Mouse (Mus musculus) heart, embryonic 14.5 days (tissue): Measurements from ENCODE around the gene Rint1. TPM values are rescaled to one million over a fixed set of nuclear protein-coding genes. Genes with fewer than 3 reads are reported as not detected.
A peak's percentile ranks its signal among the peaks of the same experiment; 100 is the strongest.
"Not testable (repeated sequence)": the region's sequence is repeated elsewhere in the genome, so short reads cannot be mapped to it uniquely, and the experiment has no call there.

Experiments used
- ATAC-seq: fragments of 200-750 bp; cut with Nextera tagmentation; 2 replicates; pipeline ENCODE4 v1.8.0; 2017; ENCODE audit warnings: low read depth, moderate TSS enrichment; ENCODE audit not compliant: insufficient number of reproducible peaks, insufficient read depth, low FRiP score
- H3K27ac ChIP-seq, 2 experiments: fragments of 200-500 bp in 1 of 2; fragments of 300-500 bp in 1 of 2; sonication (generic) in 1 of 2; replicated peaks in 1 of 2; 2 replicates each; pipeline ENCODE4 v1.5.1; 2012 to 2014; ENCODE audit warnings: low read depth in 2 of 2, low read length in 2 of 2, control low read depth in 1 of 2, mild to moderate bottlenecking in 1 of 2, mixed read lengths in 1 of 2; ENCODE audit not compliant: control insufficient read depth in 1 of 2, insufficient read depth in 1 of 2
- H3K27me3 ChIP-seq: fragments of 300-500 bp; sonication (generic); 2 replicates; pipeline ENCODE4 v1.6.1; 2014; ENCODE audit warnings: mild to moderate bottlenecking, low read length, control low read depth; ENCODE audit not compliant: control insufficient read depth, insufficient read depth
- H3K36me3 ChIP-seq: fragments of 300-500 bp; sonication (generic); 2 replicates; pipeline ENCODE4 v1.6.1; 2014; ENCODE audit warnings: mild to moderate bottlenecking, control low read depth, low read length, mixed read lengths; ENCODE audit not compliant: control insufficient read depth, insufficient read depth
- H3K4me1 ChIP-seq, 2 experiments: fragments of 200-500 bp in 1 of 2; fragments of 300-500 bp in 1 of 2; sonication (generic) in 1 of 2; 2 replicates each; pipeline ENCODE4 v1.6.1; 2012 to 2014; ENCODE audit warnings: low read length in 2 of 2, control low read depth in 1 of 2, mixed read lengths in 1 of 2; ENCODE audit not compliant: control insufficient read depth in 2 of 2, insufficient read depth in 2 of 2
- H3K4me2 ChIP-seq: fragments of 300-500 bp; sonication (generic); 2 replicates; pipeline ENCODE4 v1.6.1; 2014; ENCODE audit warnings: mild to moderate bottlenecking, low read length
- H3K4me3 ChIP-seq, 2 experiments: fragments of 200-500 bp in 1 of 2; fragments of 300-500 bp in 1 of 2; sonication (generic) in 1 of 2; 2 replicates each; pipeline ENCODE4 v1.5.1; 2012 to 2014; ENCODE audit warnings: low read length in 2 of 2, mild to moderate bottlenecking in 2 of 2, control low read depth in 1 of 2, low read depth in 1 of 2, moderate library complexity in 1 of 2; ENCODE audit not compliant: control insufficient read depth in 1 of 2, insufficient read depth in 1 of 2
- H3K9ac ChIP-seq: fragments of 300-500 bp; sonication (generic); 2 replicates; pipeline ENCODE4 v1.6.1; 2014; ENCODE audit warnings: mild to moderate bottlenecking, low read length
- H3K9me3 ChIP-seq: fragments of 300-500 bp; sonication (generic); 2 replicates; pipeline ENCODE4 v1.6.1; 2016; ENCODE audit warnings: low read length, control low read depth; ENCODE audit not compliant: control insufficient read depth
- WGBS: fragments of 180-500 bp; shearing (Covaris S2); extraction: QIAGEN DNeasy Blood & Tissue Kit; methylation state at CpG from one replicate; pipeline ENCODE4 v1.1.7; 2014; 5-methylcytosine and 5-hydroxymethylcytosine counted together
- polyA plus RNA-seq: library from polyadenylated mRNA; unstranded; fragments of >200 nt; fragmentation: Nextera tagmentation; extraction: Ambion mirVana; gene quantifications from 2 replicates; pipeline ENCODE4 v1.2.1, GENCODE M21; 2014

The Rint1 gene
- polyA plus RNA-seq, 1 experiment from 2014 or later = 28.9 TPM

DNA sequence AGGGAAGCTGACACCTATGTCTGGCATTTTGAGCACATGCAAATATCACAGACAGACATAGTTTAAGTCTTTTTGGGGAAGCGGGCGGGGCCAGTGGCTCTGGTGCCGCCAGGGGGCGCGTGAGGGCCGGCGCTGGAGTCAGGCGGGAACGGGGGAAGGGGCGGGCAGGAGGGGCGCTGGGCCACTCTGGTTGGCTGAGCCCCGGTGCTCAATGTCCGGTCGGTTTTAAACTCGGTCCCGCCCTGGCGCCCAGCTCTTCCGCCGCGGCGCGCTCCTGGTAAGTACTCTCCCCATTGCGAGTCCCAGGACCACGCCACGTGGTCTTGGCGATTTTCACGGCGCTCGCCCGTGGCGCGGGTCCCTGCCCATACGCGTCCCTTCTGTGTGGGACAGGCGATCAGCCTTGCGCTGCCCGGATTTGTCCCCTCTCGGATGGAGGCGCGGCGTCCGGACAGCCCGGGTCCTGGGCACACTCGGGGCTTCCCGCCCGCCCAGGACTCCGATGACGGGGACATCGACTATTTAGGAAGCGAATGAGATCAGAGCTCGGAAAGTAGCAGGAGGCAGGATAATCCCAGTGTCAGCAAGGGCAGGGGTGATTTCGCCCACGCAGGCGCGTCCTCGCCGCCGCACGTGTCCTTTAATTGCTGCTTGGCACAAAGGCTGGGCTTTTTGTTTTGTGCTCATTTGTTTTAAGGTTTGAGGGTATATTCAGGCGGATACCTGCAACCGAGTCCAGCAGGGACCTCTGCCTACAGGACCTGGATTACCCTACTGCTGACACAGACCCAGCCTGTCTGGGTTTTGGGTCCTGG, 63.0 kb downstream of the Rint1 start:
- Histone ChIP-seq H3K4me3 (peak overlapping the region; percentile 57 to 67), H3K36me3 (peaks cover 36% of the 10 kb centered on the region), H3K27me3 (no peaks in the 10 kb centered on the region), H3K4me1 (peaks cover 0 to 6% of the 10 kb centered on the region in 2 experiments; a peak in 2 of 4 replicates), H3K27ac (peak overlapping the region; percentile 30 to 61), H3K9me3 (no peaks in the 10 kb centered on the region), H3K9ac (peak overlapping the region; percentile 83), H3K4me2 (peak overlapping the region; percentile 78)
- peak; percentile 93 for ATAC-seq
- 1% methylated on average over 55 of the region's 61 CpGs for WGBS

DNA sequence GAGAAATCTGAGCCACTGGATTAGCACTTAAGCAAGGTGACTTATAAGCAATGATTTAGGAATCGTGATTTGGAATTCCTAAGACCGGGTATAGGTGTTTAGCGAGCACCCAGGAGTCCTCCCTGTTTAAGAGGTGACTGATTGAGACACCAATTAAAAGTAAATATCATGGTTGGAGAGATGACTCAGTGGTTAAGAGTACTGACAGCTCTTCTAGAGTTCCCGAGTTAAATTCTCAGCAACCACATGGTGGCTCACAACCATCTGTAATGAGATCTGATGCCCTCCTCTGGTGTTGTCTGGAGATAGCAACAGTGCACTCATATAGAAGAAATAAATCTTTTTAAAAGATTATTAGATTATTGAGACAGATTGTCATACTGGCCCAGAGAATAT, 63.6 kb downstream of the Rint1 start:
- peak overlapping the region; percentile 83 for H3K9ac ChIP-seq
- H3K9me3 ChIP-seq, H3K27me3 ChIP-seq, ATAC-seq, H3K4me1 ChIP-seq: not testable (repeated sequence)
- 7% methylated on average over 4 of the region's 4 CpGs for WGBS
- H3K27ac ChIP-seq = peak overlapping the region; percentile 30 to 61; a peak in 3 of 4 replicates
- H3K36me3 ChIP-seq = peaks cover 42% of the 10 kb centered on the region
- peak overlapping the region; percentile 57 to 67 for H3K4me3 ChIP-seq
- H3K4me2 ChIP-seq = peak overlapping the region; percentile 78

DNA sequence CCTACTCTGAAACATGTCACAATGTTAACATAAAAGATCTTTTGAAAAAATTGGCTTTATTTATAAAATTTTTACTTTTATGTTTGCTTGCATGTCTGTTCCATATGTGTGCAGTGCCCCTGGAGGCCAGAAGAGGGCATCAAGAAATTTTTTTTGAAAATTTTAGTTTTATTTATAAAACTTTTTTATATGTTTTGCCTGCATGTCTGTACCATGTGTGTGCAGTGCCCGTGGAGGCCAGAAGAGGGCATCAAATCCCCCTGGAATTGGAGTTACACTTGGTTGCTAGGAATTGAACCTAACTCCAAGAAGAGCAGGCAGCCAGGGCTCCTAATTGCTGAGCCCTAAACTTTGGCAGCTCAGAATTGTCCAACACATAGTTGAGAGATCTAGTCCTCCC, 65.4 kb downstream of the Rint1 start:
- WGBS = 88% methylated on average over 1 of the region's 1 CpGs
- H3K27me3 ChIP-seq, H3K4me2 ChIP-seq, H3K4me3 ChIP-seq, H3K27ac ChIP-seq, H3K9ac ChIP-seq, ATAC-seq, H3K4me1 ChIP-seq, H3K9me3 ChIP-seq: not testable (repeated sequence)
- peaks cover 59% of the 10 kb centered on the region for H3K36me3 ChIP-seq

DNA sequence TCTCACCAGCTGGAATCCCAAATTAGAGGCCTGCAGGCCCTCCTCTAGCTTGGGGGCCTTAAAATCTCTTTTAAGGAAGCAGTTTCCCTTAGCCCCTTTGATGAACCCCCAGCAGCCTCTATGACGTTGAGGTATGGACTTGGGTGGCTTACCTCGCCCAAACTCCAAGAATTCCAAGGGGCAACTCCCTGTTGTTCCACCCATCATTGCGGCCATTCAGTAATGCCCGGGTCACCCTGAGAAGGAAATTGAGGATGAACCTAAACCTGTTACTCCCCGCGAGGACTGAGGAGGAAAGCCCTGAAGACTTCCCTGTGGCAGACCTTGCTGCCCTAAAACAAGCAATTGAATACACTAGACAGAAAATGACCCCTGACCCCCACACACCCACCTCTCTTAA, 68.0 kb downstream of the Rint1 start:
- Histone ChIP-seq H3K4me2 (no peak overlapping the region), H3K4me1 (peaks cover 0 to 6% of the 10 kb centered on the region in 2 experiments; a peak in 2 of 4 replicates), H3K27ac (no peak overlapping the region), H3K9ac (no peak overlapping the region), H3K36me3 (peaks cover 69% of the 10 kb centered on the region), H3K4me3 (no peak overlapping the region), H3K9me3 (no peaks in the 10 kb centered on the region), H3K27me3 (no peaks in the 10 kb centered on the region)
- no peak for ATAC-seq
- 94% methylated on average over 6 of the region's 6 CpGs for WGBS

DNA sequence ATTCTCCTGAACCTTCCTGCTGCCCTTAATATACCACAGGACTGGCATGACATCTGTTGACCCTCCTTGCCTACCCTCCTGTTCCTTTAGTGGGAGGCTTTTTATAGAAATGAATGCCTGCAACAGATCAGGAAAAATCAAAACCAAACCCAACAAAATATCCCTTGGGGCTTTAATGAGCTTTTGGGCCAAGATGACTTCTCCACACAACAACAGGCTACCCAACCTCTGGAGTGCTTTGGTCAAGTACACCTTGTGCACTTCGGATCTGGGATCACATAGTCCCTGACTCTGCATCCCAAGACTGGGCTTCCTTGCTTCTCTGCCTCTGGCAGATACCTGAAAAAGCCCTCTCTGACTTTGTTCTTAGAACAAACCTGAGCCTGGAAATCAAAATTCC, 68.7 kb downstream of the Rint1 start:
- H3K27me3 ChIP-seq = no peaks in the 10 kb centered on the region
- WGBS = 96% methylated on average over 1 of the region's 1 CpGs
- H3K27ac ChIP-seq = no peak overlapping the region
- H3K4me3 ChIP-seq = no peak overlapping the region
- ATAC-seq = no peak
- H3K4me2 ChIP-seq = no peak overlapping the region
- peaks cover 70% of the 10 kb centered on the region for H3K36me3 ChIP-seq
- no peak overlapping the region for H3K9ac ChIP-seq
- peaks cover 0 to 6% of the 10 kb centered on the region in 2 experiments; a peak in 2 of 4 replicates for H3K4me1 ChIP-seq
- no peaks in the 10 kb centered on the region for H3K9me3 ChIP-seq

DNA sequence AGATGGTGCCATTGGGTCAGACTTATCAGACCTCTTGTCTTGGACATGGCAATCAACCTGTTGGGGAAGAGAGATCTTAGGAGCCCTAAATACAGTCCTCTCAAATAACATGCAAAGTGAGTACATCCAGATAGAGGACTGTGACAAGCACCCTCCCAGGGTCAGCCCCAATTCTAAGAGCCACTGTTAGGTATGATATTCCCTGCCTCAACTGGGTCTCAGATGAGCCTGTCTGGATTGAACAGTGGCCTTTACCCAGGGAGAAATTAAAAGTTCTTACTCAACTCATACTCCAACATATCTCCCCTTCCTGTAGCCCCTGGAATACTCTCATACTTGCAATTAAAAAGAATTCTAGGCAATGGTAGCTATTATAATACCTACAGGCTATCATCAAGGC, 69.7 kb downstream of the Rint1 start:
- Histone ChIP-seq H3K4me3 (no peak overlapping the region), H3K27ac (no peak overlapping the region), H3K4me2 (no peak overlapping the region), H3K4me1 (peaks cover 0 to 4% of the 10 kb centered on the region in 2 experiments; a peak in 1 of 4 replicates), H3K9me3 (no peaks in the 10 kb centered on the region), H3K27me3 (no peaks in the 10 kb centered on the region), H3K36me3 (peaks cover 68% of the 10 kb centered on the region), H3K9ac (no peak overlapping the region)
- ATAC-seq = no peak

DNA sequence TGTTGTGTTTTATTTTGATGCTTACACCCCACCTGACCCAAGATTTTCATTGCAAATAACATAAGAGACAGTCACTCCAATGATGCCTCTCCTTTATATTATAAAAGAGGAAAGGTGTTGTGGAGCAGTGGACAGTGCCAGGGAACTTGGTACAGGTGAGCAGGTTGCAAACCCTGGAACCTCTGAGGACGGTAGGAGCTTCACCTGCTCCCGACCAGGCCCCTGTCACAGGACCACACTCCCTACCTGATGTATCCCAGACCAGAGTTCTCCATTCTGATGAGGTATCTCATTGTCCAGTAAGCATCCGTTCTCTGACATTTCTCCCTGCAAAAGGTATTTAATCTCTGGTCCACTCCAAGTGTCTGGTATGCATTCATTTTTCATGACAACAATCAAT, 70.5 kb downstream of the Rint1 start:
- H3K9me3 ChIP-seq = no peaks in the 10 kb centered on the region
- H3K27me3 ChIP-seq = no peaks in the 10 kb centered on the region
- ATAC-seq = no peak

More for the DNA sequence above, 70.5 kb downstream of the Rint1 start:
- Histone ChIP-seq H3K4me2 (no peak overlapping the region), H3K27ac (no peak overlapping the region), H3K9ac (no peak overlapping the region), H3K4me1 (peaks cover 0 to 4% of the 10 kb centered on the region in 2 experiments; a peak in 1 of 4 replicates), H3K36me3 (peaks cover 60% of the 10 kb centered on the region), H3K4me3 (no peak overlapping the region)
- 62% methylated on average over 3 of the region's 3 CpGs for WGBS
